Mouse (Mus musculus): ENCODE results near the gene Sema3b.

DNA sequence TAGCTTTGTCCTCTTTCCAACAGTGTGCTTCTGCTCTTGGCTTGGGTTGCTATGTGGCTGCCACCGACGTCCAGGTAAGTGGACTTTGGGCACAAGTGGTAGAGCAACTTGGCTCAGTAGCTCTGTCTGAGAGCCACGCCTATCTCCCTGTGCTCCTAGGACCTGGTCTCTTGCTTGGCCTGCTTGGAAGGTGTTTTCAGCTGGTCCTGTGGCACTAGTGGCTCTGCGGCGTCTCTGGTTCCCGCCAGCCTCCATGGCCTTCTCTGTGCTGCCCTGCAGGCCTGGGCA lies 18.3 kb downstream of the Sema3b start:
- TF ChIP-seq CTCF (IDR thresholded peaks at IDR 0.05; ENCODE audit: low read depth, low read length) (no peak), POLR2A (IDR thresholded peaks at IDR 0.05; ENCODE audit: borderline replicate concordance, low read depth, low read length) (no peak)
